Mouse (Mus musculus): ENCODE measurements around the gene Ppef2. TPM values are rescaled to one million over a fixed set of nuclear protein-coding genes. Genes with fewer than 3 reads are reported as not detected.

Ppef2 gene
- polyA plus RNA-seq (2012; rRNA removed), result 2.1 and 2.7 TPM in 2 replicates

DNA sequence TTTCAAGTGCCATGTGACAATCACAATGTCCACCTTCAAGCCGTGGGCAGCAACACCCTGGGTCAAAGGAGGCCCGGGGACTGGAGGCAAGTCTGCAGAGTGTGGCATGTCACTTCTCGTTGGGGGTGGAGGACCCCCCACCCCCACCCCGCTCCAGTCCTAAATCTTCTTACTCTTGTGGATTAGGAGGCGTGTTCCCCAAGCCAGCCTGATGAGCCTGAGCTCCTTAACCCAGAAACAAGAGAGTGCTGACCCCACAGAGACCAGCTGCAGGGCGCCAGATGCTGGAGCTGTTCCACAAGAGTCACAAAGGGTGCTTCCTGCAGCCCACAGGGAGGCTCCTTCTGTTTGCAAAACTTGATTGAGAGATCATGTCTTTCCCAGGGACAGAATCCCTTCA lies at the start of gene Ppef2:
Gene Ppef2 (minus strand): TSS at position 61 of the 400 bp plus-strand sequence.
- no peak within 1 kb of the TSS for H3K4me3 ChIP-seq (replicated peaks; ENCODE audit: insufficient read depth, low read depth, low read length)
- DNase-seq, result no peak
- H3K4me1 ChIP-seq (ENCODE audit: control insufficient read depth, insufficient read depth, low read length), result no peaks in the 10 kb centered on the region
- no peak for TF ChIP-seq CTCF (IDR thresholded peaks at IDR 0.05; ENCODE audit: borderline replicate concordance, insufficient read depth, low read depth, low read length)
- no peak for TF ChIP-seq POLR2A (IDR thresholded peaks at IDR 0.05; ENCODE audit: borderline replicate concordance, insufficient read depth, low read length)
- 22% methylated on average over 6 of the region's 6 CpGs for WGBS
- no peak within 1 kb of the TSS for H3K27ac ChIP-seq (ENCODE audit: insufficient read depth, low read length)
- no peaks in the 10 kb centered on the region for H3K27me3 ChIP-seq (ENCODE audit: control insufficient read depth, insufficient read depth, low read length)

DNA sequence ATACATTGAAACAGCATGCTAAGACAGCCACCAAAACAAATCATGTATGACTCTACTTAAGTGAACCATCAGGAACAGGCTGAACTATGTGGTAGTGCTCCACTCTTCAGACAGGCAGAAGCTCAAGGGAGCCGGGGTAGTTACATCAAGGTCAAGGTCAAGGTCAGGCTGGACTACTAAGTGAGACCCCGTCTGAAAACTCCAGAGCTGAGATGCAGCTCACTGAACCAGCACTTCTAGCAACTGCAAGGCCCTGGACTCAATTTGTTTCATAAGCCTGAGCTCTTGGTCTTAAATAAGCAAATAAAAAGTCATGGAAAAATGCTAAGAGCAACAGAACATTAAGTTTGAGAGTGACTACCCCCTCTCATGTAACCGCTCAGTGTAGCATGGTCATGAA lies 48.2 kb upstream of the Ppef2 start:
- H3K27me3 ChIP-seq (ENCODE audit: control insufficient read depth, insufficient read depth, low read length), result no peaks in the 10 kb centered on the region
- peaks cover 6% of the 10 kb centered on the region; the same call in 1 of the 2 replicates for H3K4me1 ChIP-seq (ENCODE audit: control insufficient read depth, insufficient read depth, low read length)
- no peak overlapping the region for H3K27ac ChIP-seq (ENCODE audit: insufficient read depth, low read length)
- WGBS, result 86% methylated on average over 3 of the region's 3 CpGs
- no peak overlapping the region for H3K4me3 ChIP-seq (replicated peaks; ENCODE audit: insufficient read depth, low read depth, low read length)
- DNase-seq, result no peak
- no peak for TF ChIP-seq POLR2A (IDR thresholded peaks at IDR 0.05; ENCODE audit: borderline replicate concordance, insufficient read depth, low read length)
- TF ChIP-seq CTCF (IDR thresholded peaks at IDR 0.05; ENCODE audit: borderline replicate concordance, insufficient read depth, low read depth, low read length), result no peak

DNA sequence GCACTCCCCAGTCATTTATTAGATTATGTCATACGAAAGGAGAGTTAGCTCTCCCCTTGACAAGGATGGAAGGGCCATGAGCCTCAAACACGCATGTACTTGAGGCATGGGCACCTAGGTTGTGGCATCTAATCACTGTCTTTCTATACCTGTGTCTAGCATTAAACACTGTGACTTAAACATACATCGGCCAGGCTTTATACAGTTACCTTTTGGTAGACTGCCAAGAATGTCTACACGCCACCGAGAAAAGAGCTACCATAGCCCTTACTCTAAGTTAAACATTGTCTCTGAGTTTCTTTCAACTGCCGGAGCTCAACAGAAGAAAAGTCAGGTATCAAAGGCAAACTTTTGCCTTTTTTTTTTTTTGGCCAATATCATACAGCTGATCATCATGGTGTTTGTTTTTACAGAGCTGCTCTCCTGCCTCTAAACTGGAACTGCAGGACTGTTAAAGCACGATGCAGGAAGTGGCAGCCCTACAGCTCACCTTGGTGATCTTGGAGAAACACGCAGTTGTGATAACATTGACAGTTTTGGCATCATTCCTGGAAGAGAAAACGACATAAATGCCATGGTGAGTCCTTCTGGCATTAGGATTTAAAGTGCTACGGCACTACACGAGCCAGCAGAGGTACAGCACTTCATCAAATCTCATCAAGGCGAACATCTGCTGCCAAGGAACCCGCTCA lies 46.2 kb upstream of the Ppef2 start:
- TF ChIP-seq POLR2A (IDR thresholded peaks at IDR 0.05; ENCODE audit: borderline replicate concordance, insufficient read depth, low read length) (no peak), CTCF (IDR thresholded peaks at IDR 0.05; ENCODE audit: borderline replicate concordance, insufficient read depth, low read depth, low read length) (no peak)
- H3K27me3 ChIP-seq (ENCODE audit: control insufficient read depth, insufficient read depth, low read length), result no peaks in the 10 kb centered on the region
- H3K4me3 ChIP-seq (replicated peaks; ENCODE audit: insufficient read depth, low read depth, low read length), result no peak overlapping the region
- H3K27ac ChIP-seq (ENCODE audit: insufficient read depth, low read length), result no peak overlapping the region
- 69% methylated on average over 13 of the region's 13 CpGs for WGBS
- no peak for DNase-seq
- H3K4me1 ChIP-seq (ENCODE audit: control insufficient read depth, insufficient read depth, low read length), result no peaks in the 10 kb centered on the region

DNA sequence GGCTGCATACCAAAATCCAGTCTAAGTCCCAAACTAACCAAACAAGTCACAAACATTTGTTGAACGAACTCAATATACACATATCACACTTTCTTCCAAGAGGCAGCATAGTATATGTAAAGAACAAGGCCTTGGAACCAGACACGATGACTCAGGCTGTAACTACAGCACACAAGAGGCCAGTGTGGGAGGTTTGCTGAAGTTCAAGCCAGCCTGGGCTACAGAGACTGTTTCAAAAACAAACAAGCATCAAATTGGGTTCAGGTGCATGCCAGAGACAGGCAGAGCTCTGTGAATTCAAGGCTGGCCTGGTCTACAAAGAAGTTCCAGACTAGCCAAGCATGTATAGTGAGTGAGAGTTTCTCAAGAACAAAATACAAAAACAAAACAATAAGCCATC lies 38.4 kb upstream of the Ppef2 start:
- Histone ChIP-seq H3K4me1 (ENCODE audit: control insufficient read depth, insufficient read depth, low read length) (no peaks in the 10 kb centered on the region), H3K4me3 (replicated peaks; ENCODE audit: insufficient read depth, low read depth, low read length) (no peak overlapping the region), H3K27me3 (ENCODE audit: control insufficient read depth, insufficient read depth, low read length) (no peaks in the 10 kb centered on the region), H3K27ac (ENCODE audit: insufficient read depth, low read length) (no peak overlapping the region)
- no peak for DNase-seq
- TF ChIP-seq CTCF (IDR thresholded peaks at IDR 0.05; ENCODE audit: borderline replicate concordance, insufficient read depth, low read depth, low read length), result no peak
- no peak for TF ChIP-seq POLR2A (IDR thresholded peaks at IDR 0.05; ENCODE audit: borderline replicate concordance, insufficient read depth, low read length)
- WGBS, result 92% methylated on average over 2 of the region's 2 CpGs

DNA sequence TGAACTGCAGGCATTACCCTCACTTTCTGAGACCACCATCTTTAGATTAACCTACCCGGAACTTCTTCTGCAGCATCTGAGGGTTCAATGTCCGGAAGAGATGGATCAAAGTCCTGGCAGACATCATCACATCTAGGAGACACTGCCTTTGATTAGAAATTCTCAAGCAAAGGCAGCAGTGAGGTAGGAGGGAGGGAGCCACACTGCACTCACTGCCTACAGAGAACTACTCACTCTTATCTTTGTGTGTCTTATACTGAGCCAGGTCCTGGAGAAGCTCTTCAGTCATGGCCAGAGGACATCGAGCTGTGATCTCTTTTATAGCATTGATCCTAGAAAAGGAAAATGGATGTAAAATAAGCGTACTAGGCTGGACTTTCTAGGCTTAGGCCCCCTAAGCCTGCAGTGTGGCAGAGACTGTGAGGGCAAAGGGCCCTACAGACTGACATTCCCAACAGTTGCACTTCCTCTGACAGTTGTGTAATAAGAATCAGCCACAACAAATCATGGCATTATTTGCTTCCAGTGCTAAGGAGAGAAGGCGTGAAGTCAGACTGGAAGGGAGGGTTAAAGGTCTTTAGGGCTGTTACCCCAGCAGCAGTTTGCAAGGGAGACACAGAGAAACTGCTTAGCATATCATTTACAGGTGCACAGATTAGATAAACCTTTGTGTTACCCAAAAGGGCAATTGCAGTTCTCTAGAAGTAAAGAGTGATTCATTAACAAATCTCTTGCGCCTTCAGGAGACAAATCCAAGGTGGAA lies 35.8 kb upstream of the Ppef2 start:
- 91% methylated on average over 6 of the region's 6 CpGs for WGBS
- no peak overlapping the region for H3K27ac ChIP-seq (ENCODE audit: insufficient read depth, low read length)
- H3K27me3 ChIP-seq (ENCODE audit: control insufficient read depth, insufficient read depth, low read length), result no peaks in the 10 kb centered on the region
- no peaks in the 10 kb centered on the region for H3K4me1 ChIP-seq (ENCODE audit: control insufficient read depth, insufficient read depth, low read length)
- TF ChIP-seq POLR2A (IDR thresholded peaks at IDR 0.05; ENCODE audit: borderline replicate concordance, insufficient read depth, low read length) (no peak), CTCF (IDR thresholded peaks at IDR 0.05; ENCODE audit: borderline replicate concordance, insufficient read depth, low read depth, low read length) (no peak)
- no peak for DNase-seq
- no peak overlapping the region for H3K4me3 ChIP-seq (replicated peaks; ENCODE audit: insufficient read depth, low read depth, low read length)

DNA sequence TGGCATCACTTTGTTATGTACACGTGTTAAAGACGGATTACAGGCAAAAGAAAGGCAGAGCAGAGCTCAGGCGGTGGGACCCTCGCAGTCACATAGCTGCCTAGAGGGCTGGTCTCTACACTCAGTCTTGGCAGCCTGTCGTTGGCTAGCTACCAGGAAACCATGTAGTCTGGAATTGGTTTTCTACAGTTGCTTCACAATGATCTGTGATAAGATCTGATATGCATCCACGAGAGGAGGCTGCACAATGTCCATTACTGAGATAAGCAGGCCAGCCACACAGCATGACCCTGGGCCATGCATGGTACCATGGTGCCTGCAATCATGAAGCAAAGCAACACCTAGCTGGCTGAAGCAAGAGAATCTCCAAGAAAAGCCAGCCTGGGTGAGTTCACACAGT lies 31.8 kb upstream of the Ppef2 start:
- Histone ChIP-seq H3K27me3 (ENCODE audit: control insufficient read depth, insufficient read depth, low read length) (no peaks in the 10 kb centered on the region), H3K4me1 (ENCODE audit: control insufficient read depth, insufficient read depth, low read length) (no peaks in the 10 kb centered on the region), H3K27ac (ENCODE audit: insufficient read depth, low read length) (no peak overlapping the region), H3K4me3 (replicated peaks; ENCODE audit: insufficient read depth, low read depth, low read length) (no peak overlapping the region)
- no peak for DNase-seq
- no peak for TF ChIP-seq CTCF (IDR thresholded peaks at IDR 0.05; ENCODE audit: borderline replicate concordance, insufficient read depth, low read depth, low read length)
- no peak for TF ChIP-seq POLR2A (IDR thresholded peaks at IDR 0.05; ENCODE audit: borderline replicate concordance, insufficient read depth, low read length)
- 59% methylated on average over 6 of the region's 6 CpGs for WGBS

DNA sequence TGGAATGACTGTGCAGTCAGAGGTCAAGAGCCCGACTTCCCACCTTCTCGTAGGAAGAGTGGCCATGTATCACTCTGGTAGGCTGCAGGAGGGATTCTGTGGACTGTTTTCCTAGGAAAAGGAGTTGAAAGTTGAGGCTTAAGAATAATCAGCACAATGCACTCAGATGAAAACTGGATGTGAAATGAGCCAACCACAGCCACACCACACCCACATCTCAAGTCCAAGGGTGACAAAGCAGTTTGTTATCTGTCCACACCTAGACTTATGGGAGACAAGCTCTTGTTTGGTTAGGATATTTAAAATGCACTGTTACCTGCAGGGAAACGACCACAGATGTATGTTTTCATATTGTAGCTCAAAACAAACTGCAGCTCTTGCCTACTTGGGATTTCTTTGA lies 27.0 kb upstream of the Ppef2 start:
- DNase-seq, result no peak
- no peaks in the 10 kb centered on the region for H3K27me3 ChIP-seq (ENCODE audit: control insufficient read depth, insufficient read depth, low read length)
- no peak overlapping the region for H3K4me3 ChIP-seq (replicated peaks; ENCODE audit: insufficient read depth, low read depth, low read length)
- WGBS, result 64% methylated on average over 3 of the region's 3 CpGs
- H3K27ac ChIP-seq (ENCODE audit: insufficient read depth, low read length), result no peak overlapping the region
- TF ChIP-seq CTCF (IDR thresholded peaks at IDR 0.05; ENCODE audit: borderline replicate concordance, insufficient read depth, low read depth, low read length) (no peak), POLR2A (IDR thresholded peaks at IDR 0.05; ENCODE audit: borderline replicate concordance, insufficient read depth, low read length) (no peak)
- H3K4me1 ChIP-seq (ENCODE audit: control insufficient read depth, insufficient read depth, low read length), result no peaks in the 10 kb centered on the region

DNA sequence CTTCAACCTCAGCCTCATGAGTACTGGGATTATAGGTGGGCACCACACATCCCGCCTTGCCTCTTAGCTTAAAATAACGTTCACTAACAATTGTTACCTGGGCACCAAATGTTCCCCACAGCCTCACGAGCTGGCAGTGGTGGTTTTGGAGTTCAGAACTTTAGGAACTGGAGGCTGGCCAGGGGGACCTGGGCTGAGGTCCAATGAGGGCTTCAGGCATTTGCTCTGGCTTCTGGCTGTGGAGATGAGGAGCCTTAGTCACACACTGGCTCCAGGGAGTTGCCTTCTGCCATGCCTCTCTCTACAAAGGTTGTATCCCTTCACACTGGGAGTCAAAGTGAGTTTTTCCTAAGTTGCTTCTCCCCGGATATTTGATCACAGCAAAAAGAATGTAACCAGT lies 26.5 kb upstream of the Ppef2 start:
- no peak for DNase-seq

More for the DNA sequence above, 26.5 kb upstream of the Ppef2 start:
- WGBS, result 25% methylated on average over 4 of the region's 4 CpGs
- Histone ChIP-seq H3K27ac (ENCODE audit: insufficient read depth, low read length) (no peak overlapping the region), H3K27me3 (ENCODE audit: control insufficient read depth, insufficient read depth, low read length) (no peaks in the 10 kb centered on the region), H3K4me1 (ENCODE audit: control insufficient read depth, insufficient read depth, low read length) (no peaks in the 10 kb centered on the region), H3K4me3 (replicated peaks; ENCODE audit: insufficient read depth, low read depth, low read length) (no peak overlapping the region)
- TF ChIP-seq POLR2A (IDR thresholded peaks at IDR 0.05; ENCODE audit: borderline replicate concordance, insufficient read depth, low read length) (no peak), CTCF (IDR thresholded peaks at IDR 0.05; ENCODE audit: borderline replicate concordance, insufficient read depth, low read depth, low read length) (no peak)

Data from cerebellum, adult 2 months (tissue).